Mouse (Mus musculus) C2C12 (cell line): ENCODE measurements at regions not wholly inside any gene's neighbourhood (a gene's known extent, or its start where the extent isn't known, plus 50 kb on each side); places are given as distances from the start of the nearest gene placed in this dataset.

Experiments
- CEBPB ChIP-seq: IDR thresholded peaks from one replicate; pipeline ENCODE4 v1.6.1; 2011; ENCODE audit warnings: low read depth, mild to moderate bottlenecking, control low read depth, moderate library complexity
- CTCF ChIP-seq: IDR thresholded peaks from one replicate; pipeline ENCODE4 v1.5.1; 2011; ENCODE audit not compliant: control insufficient read depth, insufficient read depth, insufficient read length
- FOSL1 ChIP-seq: IDR thresholded peaks from one replicate; pipeline ENCODE4 v1.8.0; 2011; ENCODE audit warnings: mild to moderate bottlenecking, low read length; ENCODE audit not compliant: poor library complexity, insufficient read depth, severe bottlenecking
- MAX ChIP-seq: IDR thresholded peaks from one replicate; pipeline ENCODE4 v1.6.1; 2011; ENCODE audit warnings: mild to moderate bottlenecking, control low read depth
- MYOD1 ChIP-seq: IDR thresholded peaks from one replicate; pipeline ENCODE4 v1.6.1; 2011; ENCODE audit warnings: low read depth; ENCODE audit not compliant: control insufficient read depth, insufficient read length
- MYOG ChIP-seq: IDR thresholded peaks from one replicate; pipeline ENCODE4 v1.6.1; 2011; ENCODE audit not compliant: control insufficient read depth, insufficient read length; ENCODE audit errors: extremely low read depth
- USF1 ChIP-seq: IDR thresholded peaks from one replicate; pipeline ENCODE4 v1.6.1; 2011; ENCODE audit warnings: low read depth, mild to moderate bottlenecking, control low read depth, moderate library complexity

DNA sequence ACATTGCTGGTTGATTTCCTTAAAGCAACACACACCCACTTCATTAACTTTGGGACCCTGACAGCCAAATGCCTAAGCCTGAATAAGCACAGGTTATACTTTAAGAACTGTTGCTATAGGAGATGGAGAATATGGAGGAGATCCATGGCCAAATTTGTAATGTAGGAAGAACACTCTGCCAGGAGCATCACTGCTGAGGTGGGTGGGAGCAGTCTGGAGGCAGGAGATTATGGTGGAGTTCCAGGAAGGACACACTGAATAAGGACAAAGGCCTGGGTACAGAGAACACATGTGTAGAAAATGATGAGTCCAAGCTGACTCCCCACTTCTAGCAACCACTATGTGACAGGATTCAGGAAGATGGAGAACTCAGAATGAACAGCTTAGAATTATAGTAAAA lies 212.9 kb upstream of the Tmem45b start:
- TF ChIP-seq CTCF (no peak), MAX (no peak), FOSL1 (no peak), USF1 (no peak), CEBPB (no peak), MYOD1 (no peak), MYOG (no peak)
